Mouse (Mus musculus): ENCODE data around the gene Ctps2. TPM values are rescaled to one million over a fixed set of nuclear protein-coding genes. Genes with fewer than 3 reads are reported as not detected.

The Ctps2 gene
- polyA plus RNA-seq, 1 experiment from 2014 or later, result 83.8 TPM

GRCm38 (mm10) chrX:162976194-162976593 is 75.2 kb downstream of the Ctps2 start:
- Histone ChIP-seq H3K4me3 (replicated peaks; ENCODE audit: low read depth, low read length) (no peak overlapping the region), H3K9ac (ENCODE audit: low read depth, low read length) (no peak overlapping the region), H3K9me3 (replicated peaks; ENCODE audit: low read length) (no peaks in the 10 kb centered on the region), H3K4me2 (ENCODE audit: low read length) (no peak overlapping the region), H3K27me3 (ENCODE audit: insufficient read depth, low read length) (no peaks in the 10 kb centered on the region), H3K36me3 (ENCODE audit: insufficient read depth, low read length) (no peaks in the 10 kb centered on the region), H3K4me1 (replicated peaks; ENCODE audit: insufficient read depth, low read length) (no peaks in the 10 kb centered on the region), H3K27ac (no peak overlapping the region)
- no peak for TF ChIP-seq CTCF (IDR thresholded peaks at IDR 0.05; ENCODE audit: low read depth)
- WGBS, result 79% methylated on average over 3 of the region's 3 CpGs
- ATAC-seq (replicated peaks; ENCODE audit: low FRiP score, low read depth) (no peak), DNase-seq (ENCODE audit: low spot score) (no peak)

- no peak for TF ChIP-seq CTCF (IDR thresholded peaks at IDR 0.05; ENCODE audit: low read depth)
- Histone ChIP-seq H3K27me3 (ENCODE audit: insufficient read depth, low read length) (no peaks in the 10 kb centered on the region), H3K9ac (ENCODE audit: low read depth, low read length) (no peak overlapping the region), H3K36me3 (ENCODE audit: insufficient read depth, low read length) (no peaks in the 10 kb centered on the region), H3K9me3 (replicated peaks; ENCODE audit: low read length) (no peaks in the 10 kb centered on the region), H3K4me3 (replicated peaks; ENCODE audit: low read depth, low read length) (no peak overlapping the region), H3K4me1 (replicated peaks; ENCODE audit: insufficient read depth, low read length) (no peaks in the 10 kb centered on the region), H3K27ac (no peak overlapping the region), H3K4me2 (ENCODE audit: low read length) (no peak overlapping the region)
- ATAC-seq (replicated peaks; ENCODE audit: low FRiP score, low read depth), result no peak
- DNase-seq (ENCODE audit: low spot score), result no peak
- 87% methylated on average over 10 of the region's 10 CpGs for WGBS
Measured at GRCm38 (mm10) chrX:162986876-162987495, 85.9 kb downstream of the Ctps2 start.

GRCm38 (mm10) chrX:162991396-162991795 is 90.4 kb downstream of the Ctps2 start:
- DNase-seq (ENCODE audit: low spot score) (no peak), ATAC-seq (replicated peaks; ENCODE audit: low FRiP score, low read depth) (no peak)
- Histone ChIP-seq H3K27me3 (ENCODE audit: insufficient read depth, low read length) (no peaks in the 10 kb centered on the region), H3K9me3 (replicated peaks; ENCODE audit: low read length) (no peaks in the 10 kb centered on the region), H3K36me3 (ENCODE audit: insufficient read depth, low read length) (no peaks in the 10 kb centered on the region), H3K4me2 (ENCODE audit: low read length) (no peak overlapping the region), H3K27ac (no peak overlapping the region), H3K4me3 (replicated peaks; ENCODE audit: low read depth, low read length) (no peak overlapping the region), H3K9ac (ENCODE audit: low read depth, low read length) (no peak overlapping the region), H3K4me1 (replicated peaks; ENCODE audit: insufficient read depth, low read length) (no peaks in the 10 kb centered on the region)
- TF ChIP-seq CTCF (IDR thresholded peaks at IDR 0.05; ENCODE audit: low read depth), result no peak
- WGBS, result 77% methylated on average over 4 of the region's 4 CpGs

GRCm38 (mm10) chrX:162992121-162992520 is 91.1 kb downstream of the Ctps2 start:
- H3K27me3 ChIP-seq (ENCODE audit: insufficient read depth, low read length), result no peaks in the 10 kb centered on the region

GRCm38 (mm10) chrX:163027864-163028263 is 126.8 kb downstream of the Ctps2 start:
- DNase-seq (ENCODE audit: low spot score) (no peak), ATAC-seq (replicated peaks; ENCODE audit: low FRiP score, low read depth) (no peak)
- no peak for TF ChIP-seq CTCF (IDR thresholded peaks at IDR 0.05; ENCODE audit: low read depth)
- Histone ChIP-seq H3K27ac (no peak overlapping the region), H3K36me3 (ENCODE audit: insufficient read depth, low read length) (no peaks in the 10 kb centered on the region), H3K9ac (ENCODE audit: low read depth, low read length) (no peak overlapping the region), H3K4me1 (replicated peaks; ENCODE audit: insufficient read depth, low read length) (no peaks in the 10 kb centered on the region), H3K27me3 (ENCODE audit: insufficient read depth, low read length) (no peaks in the 10 kb centered on the region), H3K4me3 (replicated peaks; ENCODE audit: low read depth, low read length) (no peak overlapping the region), H3K4me2 (ENCODE audit: low read length) (no peak overlapping the region), H3K9me3 (replicated peaks; ENCODE audit: low read length) (no peaks in the 10 kb centered on the region)

More at GRCm38 (mm10) chrX:162992121-162992520, 91.1 kb downstream of the Ctps2 start:
- Histone ChIP-seq H3K4me1 (replicated peaks; ENCODE audit: insufficient read depth, low read length) (no peaks in the 10 kb centered on the region), H3K27ac (no peak overlapping the region), H3K36me3 (ENCODE audit: insufficient read depth, low read length) (no peaks in the 10 kb centered on the region), H3K4me3 (replicated peaks; ENCODE audit: low read depth, low read length) (no peak overlapping the region), H3K4me2 (ENCODE audit: low read length) (no peak overlapping the region), H3K9me3 (replicated peaks; ENCODE audit: low read length) (no peaks in the 10 kb centered on the region), H3K9ac (ENCODE audit: low read depth, low read length) (no peak overlapping the region)
- DNase-seq (ENCODE audit: low spot score) (no peak), ATAC-seq (replicated peaks; ENCODE audit: low FRiP score, low read depth) (no peak)
- WGBS, result 77% methylated on average over 3 of the region's 3 CpGs
- TF ChIP-seq CTCF (IDR thresholded peaks at IDR 0.05; ENCODE audit: low read depth), result no peak; the same call in 1 of the 2 replicates

- H3K27me3 ChIP-seq (ENCODE audit: insufficient read depth, low read length), result no peaks in the 10 kb centered on the region
- WGBS, result 58% methylated on average over 3 of the region's 3 CpGs
- H3K36me3 ChIP-seq (ENCODE audit: insufficient read depth, low read length), result no peaks in the 10 kb centered on the region
- H3K27ac ChIP-seq, result no peak overlapping the region
- no peak overlapping the region for H3K9ac ChIP-seq (ENCODE audit: low read depth, low read length)
- H3K4me3 ChIP-seq (replicated peaks; ENCODE audit: low read depth, low read length), result no peak overlapping the region
- no peaks in the 10 kb centered on the region for H3K9me3 ChIP-seq (replicated peaks; ENCODE audit: low read length)
- H3K4me1 ChIP-seq (replicated peaks; ENCODE audit: insufficient read depth, low read length), result no peaks in the 10 kb centered on the region
- DNase-seq (ENCODE audit: low spot score) (no peak), ATAC-seq (replicated peaks; ENCODE audit: low FRiP score, low read depth) (no peak)
- TF ChIP-seq CTCF (IDR thresholded peaks at IDR 0.05; ENCODE audit: low read depth), result no peak
- no peak overlapping the region for H3K4me2 ChIP-seq (ENCODE audit: low read length)
Measured at GRCm38 (mm10) chrX:163038767-163039166, 137.7 kb downstream of the Ctps2 start.

GRCm38 (mm10) chrX:163042771-163043170 is 141.7 kb downstream of the Ctps2 start:
- Histone ChIP-seq H3K9ac (ENCODE audit: low read depth, low read length) (no peak overlapping the region), H3K36me3 (ENCODE audit: insufficient read depth, low read length) (no peaks in the 10 kb centered on the region), H3K4me1 (replicated peaks; ENCODE audit: insufficient read depth, low read length) (no peaks in the 10 kb centered on the region), H3K27ac (no peak overlapping the region), H3K27me3 (ENCODE audit: insufficient read depth, low read length) (no peaks in the 10 kb centered on the region), H3K4me2 (ENCODE audit: low read length) (no peak overlapping the region), H3K9me3 (replicated peaks; ENCODE audit: low read length) (no peaks in the 10 kb centered on the region), H3K4me3 (replicated peaks; ENCODE audit: low read depth, low read length) (no peak overlapping the region)
- 78% methylated on average over 1 of the region's 1 CpGs for WGBS
- ATAC-seq (replicated peaks; ENCODE audit: low FRiP score, low read depth) (no peak), DNase-seq (ENCODE audit: low spot score) (no peak)
- TF ChIP-seq CTCF (IDR thresholded peaks at IDR 0.05; ENCODE audit: low read depth), result no peak

Measured in kidney, postnatal 0 days (tissue).